Mouse (Mus musculus): Measurements from ENCODE around the gene Apol9b.
"Not testable (repeated sequence)": the region's sequence is repeated elsewhere in the genome, so short reads cannot be mapped to it uniquely, and the experiment has no call there.

The Apol9b gene

GRCm38 (mm10) chr15:77728739-77729138 lies at the start of gene Apol9b:
Gene Apol9b (plus strand): TSS chr15:77729039.
- DNase-seq (ENCODE audit: low read depth, low spot score); H3K36me3 ChIP-seq (ENCODE audit: control insufficient read depth, insufficient read depth, low read length, poor library complexity, severe bottlenecking); H3K27me3 ChIP-seq (ENCODE audit: control insufficient read depth, insufficient read depth, low read length, poor library complexity, severe bottlenecking): not testable (repeated sequence)

- H3K36me3 ChIP-seq (ENCODE audit: control insufficient read depth, insufficient read depth, low read length, poor library complexity, severe bottlenecking); H3K27me3 ChIP-seq (ENCODE audit: control insufficient read depth, insufficient read depth, low read length, poor library complexity, severe bottlenecking): not testable (repeated sequence)
- peak; percentile 36 for DNase-seq (ENCODE audit: low read depth, low spot score)
Observed at GRCm38 (mm10) chr15:77683944-77684343, 44.9 kb upstream of the Apol9b start.

- not testable (repeated sequence) for H3K36me3 ChIP-seq (ENCODE audit: control insufficient read depth, insufficient read depth, low read length, poor library complexity, severe bottlenecking); DNase-seq (ENCODE audit: low read depth, low spot score); H3K27me3 ChIP-seq (ENCODE audit: control insufficient read depth, insufficient read depth, low read length, poor library complexity, severe bottlenecking)
Observed at GRCm38 (mm10) chr15:77691532-77692311, 37.1 kb upstream of the Apol9b start.

GRCm38 (mm10) chr15:77694687-77695295 lies 34.0 kb upstream of the Apol9b start:
- H3K27me3 ChIP-seq (ENCODE audit: control insufficient read depth, insufficient read depth, low read length, poor library complexity, severe bottlenecking); H3K36me3 ChIP-seq (ENCODE audit: control insufficient read depth, insufficient read depth, low read length, poor library complexity, severe bottlenecking): not testable (repeated sequence)
- peak; percentile 56 for DNase-seq (ENCODE audit: low read depth, low spot score)

- not testable (repeated sequence) for DNase-seq (ENCODE audit: low read depth, low spot score); H3K27me3 ChIP-seq (ENCODE audit: control insufficient read depth, insufficient read depth, low read length, poor library complexity, severe bottlenecking); H3K36me3 ChIP-seq (ENCODE audit: control insufficient read depth, insufficient read depth, low read length, poor library complexity, severe bottlenecking)
Observed at GRCm38 (mm10) chr15:77698656-77699055, 30.2 kb upstream of the Apol9b start, which contains the start of gene Apol7e. Gene Apol7e (plus strand): TSS chr15:77698857.

- not testable (repeated sequence) for DNase-seq (ENCODE audit: low read depth, low spot score); H3K27me3 ChIP-seq (ENCODE audit: control insufficient read depth, insufficient read depth, low read length, poor library complexity, severe bottlenecking); H3K36me3 ChIP-seq (ENCODE audit: control insufficient read depth, insufficient read depth, low read length, poor library complexity, severe bottlenecking)
Observed at GRCm38 (mm10) chr15:77705306-77705705, 23.5 kb upstream of the Apol9b start.

- DNase-seq (ENCODE audit: low read depth, low spot score); H3K36me3 ChIP-seq (ENCODE audit: control insufficient read depth, insufficient read depth, low read length, poor library complexity, severe bottlenecking); H3K27me3 ChIP-seq (ENCODE audit: control insufficient read depth, insufficient read depth, low read length, poor library complexity, severe bottlenecking): not testable (repeated sequence)
Observed at GRCm38 (mm10) chr15:77708936-77709335, 19.9 kb upstream of the Apol9b start.

GRCm38 (mm10) chr15:77718240-77718639 lies 10.6 kb upstream of the Apol9b start:
- H3K36me3 ChIP-seq (ENCODE audit: control insufficient read depth, insufficient read depth, low read length, poor library complexity, severe bottlenecking); H3K27me3 ChIP-seq (ENCODE audit: control insufficient read depth, insufficient read depth, low read length, poor library complexity, severe bottlenecking); DNase-seq (ENCODE audit: low read depth, low spot score): not testable (repeated sequence)

GRCm38 (mm10) chr15:77721509-77721908 lies 7.3 kb upstream of the Apol9b start:
- not testable (repeated sequence) for H3K27me3 ChIP-seq (ENCODE audit: control insufficient read depth, insufficient read depth, low read length, poor library complexity, severe bottlenecking); DNase-seq (ENCODE audit: low read depth, low spot score)

GRCm38 (mm10) chr15:77724208-77724911 lies 4.5 kb upstream of the Apol9b start:
- not testable (repeated sequence) for H3K27me3 ChIP-seq (ENCODE audit: control insufficient read depth, insufficient read depth, low read length, poor library complexity, severe bottlenecking); H3K36me3 ChIP-seq (ENCODE audit: control insufficient read depth, insufficient read depth, low read length, poor library complexity, severe bottlenecking); DNase-seq (ENCODE audit: low read depth, low spot score)

More at GRCm38 (mm10) chr15:77721509-77721908, 7.3 kb upstream of the Apol9b start:
- not testable (repeated sequence) for H3K36me3 ChIP-seq (ENCODE audit: control insufficient read depth, insufficient read depth, low read length, poor library complexity, severe bottlenecking)

GRCm38 (mm10) chr15:77725393-77726020 lies 3.3 kb upstream of the Apol9b start:
- not testable (repeated sequence) for H3K36me3 ChIP-seq (ENCODE audit: control insufficient read depth, insufficient read depth, low read length, poor library complexity, severe bottlenecking); H3K27me3 ChIP-seq (ENCODE audit: control insufficient read depth, insufficient read depth, low read length, poor library complexity, severe bottlenecking); DNase-seq (ENCODE audit: low read depth, low spot score)

GRCm38 (mm10) chr15:77727139-77727538 lies 1.7 kb upstream of the Apol9b start:
- not testable (repeated sequence) for H3K36me3 ChIP-seq (ENCODE audit: control insufficient read depth, insufficient read depth, low read length, poor library complexity, severe bottlenecking); H3K27me3 ChIP-seq (ENCODE audit: control insufficient read depth, insufficient read depth, low read length, poor library complexity, severe bottlenecking)
- DNase-seq (ENCODE audit: low read depth, low spot score), result peak; percentile 39

- H3K36me3 ChIP-seq (ENCODE audit: control insufficient read depth, insufficient read depth, low read length, poor library complexity, severe bottlenecking); H3K27me3 ChIP-seq (ENCODE audit: control insufficient read depth, insufficient read depth, low read length, poor library complexity, severe bottlenecking); DNase-seq (ENCODE audit: low read depth, low spot score): not testable (repeated sequence)
Observed at GRCm38 (mm10) chr15:77727745-77728144, 1.1 kb upstream of the Apol9b start.

GRCm38 (mm10) chr15:77731605-77732004 lies 2.8 kb downstream of the Apol9b start:
- no peaks in the 10 kb centered on the region for H3K27me3 ChIP-seq (ENCODE audit: control insufficient read depth, insufficient read depth, low read length, poor library complexity, severe bottlenecking)
- no peaks in the 10 kb centered on the region for H3K36me3 ChIP-seq (ENCODE audit: control insufficient read depth, insufficient read depth, low read length, poor library complexity, severe bottlenecking)
- no peak for DNase-seq (ENCODE audit: low read depth, low spot score)

- not testable (repeated sequence) for H3K36me3 ChIP-seq (ENCODE audit: control insufficient read depth, insufficient read depth, low read length, poor library complexity, severe bottlenecking); DNase-seq (ENCODE audit: low read depth, low spot score); H3K27me3 ChIP-seq (ENCODE audit: control insufficient read depth, insufficient read depth, low read length, poor library complexity, severe bottlenecking)
Observed at GRCm38 (mm10) chr15:77732851-77733250, 4.0 kb downstream of the Apol9b start.

Measured in splenic B cell, adult 2 months (primary cell).